In genomic region chr6:53951421-53951820, GRCm38 (mm10) we compare ENCODE assay signal across 16 mouse cellular contexts. TPM values are rescaled to one million over a fixed set of nuclear protein-coding genes. Genes with fewer than 3 reads are reported as not detected.
DNase-seq lines count a peak whose midpoint lies in the region; ATAC-seq and TF ChIP-seq lines count a peak whose summit lies in the region.
"Had no signal": no experiment of that assay in that cellular context is flagged by ENCODE, and none has a peak within 500 bp of the region (broad histone marks: within the 10 kb centered on the region; RNA-seq: fewer than 3 reads in every experiment).

No protein-coding gene starts in this region.

- H3K27ac ChIP-seq in forebrain, embryonic 10.5 days: peak overlapping the region; percentile 56
- no peak overlapping the region for H3K27ac ChIP-seq in forebrain, embryonic 13.5 days
- H3K27ac ChIP-seq in kidney, postnatal 0 days: peak overlapping the region; percentile 92
- H3K27ac ChIP-seq in limb, embryonic 10.5 days: peak overlapping the region; percentile 67

- ATAC-seq in forebrain, embryonic 13.5 days: no peak
- ATAC-seq in kidney, postnatal 0 days (replicated peaks; ENCODE audit: low FRiP score, low read depth): no peak

- WGBS in forebrain, embryonic 10.5 days: 66% methylated on average over 4 of the region's 4 CpGs
- 63% methylated on average over 4 of the region's 4 CpGs for WGBS in forebrain, embryonic 13.5 days
- WGBS in kidney, postnatal 0 days: 38% methylated on average over 4 of the region's 4 CpGs
- 83% methylated on average over 4 of the region's 4 CpGs for WGBS in limb, embryonic 10.5 days

- no peaks in the 10 kb centered on the region for H3K36me3 ChIP-seq in forebrain, embryonic 10.5 days (replicated peaks)
- H3K36me3 ChIP-seq in forebrain, embryonic 13.5 days (ENCODE audit: poor library complexity, severe bottlenecking): no peaks in the 10 kb centered on the region
- H3K36me3 ChIP-seq in kidney, postnatal 0 days (ENCODE audit: insufficient read depth, low read length): no peaks in the 10 kb centered on the region
- H3K36me3 ChIP-seq in limb, embryonic 10.5 days: no peaks in the 10 kb centered on the region

- intact Hi-C loops in heart, postnatal 25 days (cut with DNase I): no loop called here

- no peaks in the 10 kb centered on the region for H3K27me3 ChIP-seq in forebrain, embryonic 10.5 days (ENCODE audit: poor library complexity, severe bottlenecking)
- 0 out of 2 replicates have a peak, but pooled peaks cover 5% of the 10 kb centered on the region for H3K27me3 ChIP-seq in forebrain, embryonic 13.5 days
- H3K27me3 ChIP-seq in kidney, postnatal 0 days (ENCODE audit: insufficient read depth, low read length): no peaks in the 10 kb centered on the region
- H3K27me3 ChIP-seq in limb, embryonic 10.5 days (ENCODE audit: low read depth, poor library complexity, severe bottlenecking): no peaks in the 10 kb centered on the region

- DNase-seq in forebrain, embryonic 10.5 days (ENCODE audit: extremely low spot score, low spot score): no peak
- no peak for DNase-seq in kidney, postnatal 0 days (ENCODE audit: low spot score)
- no peak for DNase-seq in kidney, adult 9 months
- DNase-seq in Muller cell, postnatal 12 days (ENCODE audit: inconsistent ontology term): peak; percentile 38
- DNase-seq in limb, embryonic 10.5 days (ENCODE audit: low spot score): no peak
- DNase-seq in heart, postnatal 4 days: no peak
- no peak for DNase-seq in heart, postnatal 25 days (ENCODE audit: low spot score)
- DNase-seq: cerebellum, adult 8-10 months; forebrain, postnatal 0 days; layer of hippocampus, adult 9-11 months had no signal

- no peak overlapping the region for H3K4me3 ChIP-seq in forebrain, embryonic 10.5 days
- H3K4me3 ChIP-seq in forebrain, embryonic 13.5 days: no peak overlapping the region
- H3K4me3 ChIP-seq in kidney, postnatal 0 days (replicated peaks; ENCODE audit: low read depth, low read length): no peak overlapping the region
- H3K4me3 ChIP-seq in limb, embryonic 10.5 days: no peak overlapping the region

- TF ChIP-seq CTCF in kidney, postnatal 0 days (IDR thresholded peaks at IDR 0.05; ENCODE audit: low read depth): no peak

- no peaks in the 10 kb centered on the region for H3K9me3 ChIP-seq in forebrain, embryonic 10.5 days
- H3K9me3 ChIP-seq in forebrain, embryonic 13.5 days (replicated peaks): no peaks in the 10 kb centered on the region
- no peaks in the 10 kb centered on the region for H3K9me3 ChIP-seq in kidney, postnatal 0 days (replicated peaks; ENCODE audit: low read length)
- H3K9me3 ChIP-seq in limb, embryonic 10.5 days (replicated peaks): no peaks in the 10 kb centered on the region

- H3K9ac ChIP-seq in forebrain, embryonic 13.5 days: no peak overlapping the region
- 0 out of 2 replicates have a peak overlapping the region, but pooled peaks have one; percentile 18 for H3K9ac ChIP-seq in kidney, postnatal 0 days (ENCODE audit: low read depth, low read length)
- H3K9ac ChIP-seq: forebrain, postnatal 0 days had no signal

- H3K4me2 ChIP-seq in forebrain, embryonic 13.5 days: no peak overlapping the region
- peak overlapping the region; percentile 21; the same call in 1 of the 2 replicates for H3K4me2 ChIP-seq in kidney, postnatal 0 days (ENCODE audit: low read length)

- peaks cover 39% of the 10 kb centered on the region for H3K4me1 ChIP-seq in forebrain, embryonic 10.5 days
- H3K4me1 ChIP-seq in forebrain, embryonic 13.5 days: peaks cover 9% of the 10 kb centered on the region
- peaks cover 25% of the 10 kb centered on the region for H3K4me1 ChIP-seq in kidney, postnatal 0 days (replicated peaks; ENCODE audit: insufficient read depth, low read length)
- H3K4me1 ChIP-seq in limb, embryonic 10.5 days: peaks cover 60% of the 10 kb centered on the region

RNA-seq across cellular contexts. Expression of gene Cpvl, which starts 27.1 kb away (rescaled TPM):
- polyA plus RNA-seq in forebrain, embryonic 10.5 days (2016; fragmentation: Nextera tagmentation; extraction: Ambion mirVana): not detected in 2 replicates
- polyA plus RNA-seq in forebrain, embryonic 13.5 days (2015; fragmentation: Nextera tagmentation; extraction: Ambion mirVana): 0.11 TPM in 1 of 2 replicates, not detected in the other
- 0.50 and 0.59 TPM in 2 replicates for polyA plus RNA-seq in kidney, postnatal 0 days (2015; fragmentation: Nextera tagmentation; extraction: Ambion mirVana)
- 0.16 and 0.40 TPM in 2 replicates for polyA plus RNA-seq in limb, embryonic 10.5 days (2016; fragmentation: Nextera tagmentation; extraction: Ambion mirVana)
- not detected for total RNA-seq in heart, postnatal 4 days (2021)
- total RNA-seq in heart, postnatal 25 days (2021): not detected
- total RNA-seq: forebrain, postnatal 0 days; heart, postnatal 14 days; monocyte, adult 5-6 weeks had no signal
- polyA plus RNA-seq: brain, embryonic 14.5 days; gonadal fat pad, adult 2 months; thymus, postnatal 0 days had no signal
